Mouse (Mus musculus): ENCODE results near the gene M1ap. TPM values are rescaled to one million over a fixed set of nuclear protein-coding genes. Genes with fewer than 3 reads are reported as not detected.

The M1ap gene
- total RNA-seq, 2 experiments from 2014 or later = 0.14 TPM; not detected in 1

- DNase-seq (ENCODE audit: low spot score in 2 of 2) = no peak
Measured at GRCm38 (mm10) chr6:83006114-83006513, 59.4 kb downstream of the M1ap start.

GRCm38 (mm10) chr6:83008659-83009058, 62.0 kb downstream of the M1ap start:
- no peak for DNase-seq (ENCODE audit: low spot score in 2 of 2)

GRCm38 (mm10) chr6:83010010-83010409, 63.3 kb downstream of the M1ap start:
- DNase-seq (ENCODE audit: low spot score in 2 of 2) = no peak

- DNase-seq (ENCODE audit: low spot score in 2 of 2) = no peak
Measured at GRCm38 (mm10) chr6:83011255-83011654, 64.6 kb downstream of the M1ap start.

GRCm38 (mm10) chr6:83011756-83012155, 65.1 kb downstream of the M1ap start:
- no peak for DNase-seq (ENCODE audit: low spot score in 2 of 2)

- no peak for DNase-seq (ENCODE audit: low spot score in 2 of 2)
Measured at GRCm38 (mm10) chr6:83013444-83013843, 66.7 kb downstream of the M1ap start.

GRCm38 (mm10) chr6:83014482-83015466, 68.1 kb downstream of the M1ap start:
- DNase-seq (ENCODE audit: low spot score in 2 of 2) = no peak

- DNase-seq (ENCODE audit: low spot score in 2 of 2) = no peak
Measured at GRCm38 (mm10) chr6:83015749-83016148, 69.0 kb downstream of the M1ap start.

GRCm38 (mm10) chr6:83017190-83017589, 70.5 kb downstream of the M1ap start:
- no peak for DNase-seq (ENCODE audit: low spot score in 2 of 2)

GRCm38 (mm10) chr6:83019044-83019443, 72.3 kb downstream of the M1ap start:
- no peak for DNase-seq (ENCODE audit: low spot score in 2 of 2)

- DNase-seq (ENCODE audit: low spot score in 2 of 2) = no peak
Measured at GRCm38 (mm10) chr6:83020121-83020520, 73.4 kb downstream of the M1ap start.

GRCm38 (mm10) chr6:83020836-83021593, 74.3 kb downstream of the M1ap start:
- no peak for DNase-seq (ENCODE audit: low spot score in 2 of 2)

- no peak for DNase-seq (ENCODE audit: low spot score in 2 of 2)
Measured at GRCm38 (mm10) chr6:83023008-83023407, 76.3 kb downstream of the M1ap start.

GRCm38 (mm10) chr6:83023786-83024185, 77.1 kb downstream of the M1ap start:
- DNase-seq (ENCODE audit: low spot score in 2 of 2) = no peak

- DNase-seq (ENCODE audit: low spot score in 2 of 2) = no peak
Measured at GRCm38 (mm10) chr6:83024421-83024820, 77.7 kb downstream of the M1ap start.

- DNase-seq (ENCODE audit: low spot score in 2 of 2) = no peak
Measured at GRCm38 (mm10) chr6:83025221-83025620, 78.5 kb downstream of the M1ap start.

- DNase-seq (ENCODE audit: low spot score in 2 of 2) = no peak
Measured at GRCm38 (mm10) chr6:83027293-83027692, 80.6 kb downstream of the M1ap start.

- no peak for DNase-seq (ENCODE audit: low spot score in 2 of 2)
Measured at GRCm38 (mm10) chr6:83027706-83028105, 81.0 kb downstream of the M1ap start.

GRCm38 (mm10) chr6:83029777-83030176, 83.1 kb downstream of the M1ap start:
- DNase-seq (ENCODE audit: low spot score in 2 of 2) = no peak

- DNase-seq (ENCODE audit: low spot score in 2 of 2) = no peak
Measured at GRCm38 (mm10) chr6:83031111-83031510, 84.4 kb downstream of the M1ap start.

- DNase-seq (ENCODE audit: low spot score in 2 of 2) = no peak
Measured at GRCm38 (mm10) chr6:83031921-83032590, 85.4 kb downstream of the M1ap start.
